Mouse (Mus musculus): ENCODE data around the gene Fnbp4.

DNA sequence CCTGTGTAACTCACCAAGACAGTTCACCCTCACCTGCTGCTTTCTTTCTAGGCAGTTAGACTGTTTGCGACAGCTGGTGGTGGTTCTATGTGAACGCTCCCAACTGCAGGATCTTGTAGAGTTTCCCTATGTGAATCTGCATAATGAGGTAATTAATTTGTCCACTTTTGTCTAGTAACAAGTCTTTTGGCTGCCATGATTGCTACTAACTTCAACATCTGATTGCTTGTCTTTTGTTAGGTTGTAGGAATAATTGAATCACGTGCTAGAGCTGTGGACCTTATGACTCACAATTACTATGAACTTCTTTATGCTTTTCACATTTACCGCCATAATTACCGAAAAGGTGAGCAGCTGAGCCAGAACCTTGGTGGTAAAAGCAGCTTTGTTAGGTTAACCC lies 27.2 kb upstream of the Fnbp4 start:
- no peak for TF ChIP-seq ZNF384 (IDR thresholded peaks at IDR 0.05; ENCODE audit: low read depth, low read length)
- no peak for TF ChIP-seq CHD2 (IDR thresholded peaks at IDR 0.05; ENCODE audit: low read depth, low read length)
- no peak for TF ChIP-seq ZC3H11A (IDR thresholded peaks at IDR 0.05; ENCODE audit: borderline replicate concordance, low read depth, low read length)
- TF ChIP-seq HCFC1 (IDR thresholded peaks at IDR 0.05; ENCODE audit: borderline replicate concordance, insufficient read depth, low read length) = no peak

All from ES-E14 (cell line).